Mouse (Mus musculus): ENCODE results near the gene Rab31. TPM values are rescaled to one million over a fixed set of nuclear protein-coding genes. Genes with fewer than 3 reads are reported as not detected.

The Rab31 gene
- total RNA-seq, 2 experiments from 2014 or later = 18.9 to 19.2 TPM

- no peak for DNase-seq (ENCODE audit: low spot score)
- intact Hi-C loops (cut with DNase I) = no loop called here
Measured at GRCm38 (mm10) chr17:65608312-65608687, 164.3 kb downstream of the Rab31 start.

GRCm38 (mm10) chr17:65607574-65608311 lies 164.8 kb downstream of the Rab31 start:
- DNase-seq (ENCODE audit: low spot score) = no peak

GRCm38 (mm10) chr17:65606014-65606413 lies 166.5 kb downstream of the Rab31 start:
- DNase-seq (ENCODE audit: low spot score) = no peak
- intact Hi-C loops (cut with DNase I) = no loop called here

More at GRCm38 (mm10) chr17:65607574-65608311, 164.8 kb downstream of the Rab31 start:
- intact Hi-C loops (cut with DNase I) = no loop called here

GRCm38 (mm10) chr17:65604892-65605291 lies 167.7 kb downstream of the Rab31 start:
- DNase-seq (ENCODE audit: low spot score) = no peak
- intact Hi-C loops (cut with DNase I) = no loop called here

- intact Hi-C loops (cut with DNase I) = no loop called here
- no peak for DNase-seq (ENCODE audit: low spot score)
Measured at GRCm38 (mm10) chr17:65604315-65604714, 168.2 kb downstream of the Rab31 start.

Other genes with a start within 250 kb of the Rab31 start
- gene Tmem232, start 232.0 kb downstream of the Rab31 start, total RNA-seq (2021) = not detected
- gene Vapa, start 159.2 kb downstream of the Rab31 start, total RNA-seq (2021) = 10 to 100 TPM; 86.2 to 88.8 TPM
- not detected for gene Txndc2, start 130.6 kb downstream of the Rab31 start, total RNA-seq (2021)
- gene Ppp4r1, start 9.8 kb upstream of the Rab31 start, total RNA-seq (2021) = 10 to 100 TPM; 41.7 to 48.5 TPM
- gene Ralbp1, start 113.0 kb upstream of the Rab31 start, total RNA-seq (2021) = 10 to 100 TPM; 37.8 to 38.6 TPM
- gene Twsg1, start 178.5 kb upstream of the Rab31 start, total RNA-seq (2021) = 10 to 100 TPM; 72.8 to 76.8 TPM

Measured in heart, postnatal 25 days (tissue).